Mouse (Mus musculus) heart, adult 2 months (tissue): Measurements from ENCODE around the gene Mrap. TPM values are rescaled to one million over a fixed set of nuclear protein-coding genes. Genes with fewer than 3 reads are reported as not detected.
A peak's percentile ranks its signal among the peaks of the same experiment; 100 is the strongest.

Source experiments
- DNase-seq, 2 experiments: peaks; one replicate each; pipeline ENCODE4 v3.0.0; 2021
- H3K27ac ChIP-seq: fragments of 200-600 bp; 2 replicates; pipeline ENCODE4 v1.8.1; 2022
- H3K27me3 ChIP-seq: fragments of 200-500 bp; 2 replicates; pipeline ENCODE4 v1.6.1; 2012; ENCODE audit warnings: mild to moderate bottlenecking, low read length, inconsistent platforms, mixed read lengths; ENCODE audit not compliant: control insufficient read depth, insufficient read depth
- H3K36me3 ChIP-seq: fragments of 200-500 bp; 2 replicates; pipeline ENCODE4 v1.6.1; 2012; ENCODE audit warnings: low read length, inconsistent platforms; ENCODE audit not compliant: control insufficient read depth, insufficient read depth
- H3K4me1 ChIP-seq: fragments of 200-500 bp; 2 replicates; pipeline ENCODE4 v1.6.1; 2011; ENCODE audit warnings: low read length; ENCODE audit not compliant: control insufficient read depth, insufficient read depth
- H3K4me3 ChIP-seq: fragments of 200-600 bp; 2 replicates; pipeline ENCODE4 v1.8.1; 2022
- H3K79me2 ChIP-seq: fragments of 200-500 bp; replicated peaks from 2 replicates; pipeline ENCODE4 v1.6.1; 2012; ENCODE audit warnings: mild to moderate bottlenecking, inconsistent platforms, low read length, moderate library complexity, mixed read lengths; ENCODE audit not compliant: control insufficient read depth, insufficient read depth
- H3K9ac ChIP-seq: fragments of 200-500 bp; 2 replicates; pipeline ENCODE4 v1.6.1; 2012; ENCODE audit warnings: low read depth, mild to moderate bottlenecking, control low read depth, inconsistent platforms, low read length, mixed read lengths
- CTCF ChIP-seq: fragments of 200-600 bp; IDR thresholded peaks from 2 replicates; pipeline ENCODE4 v1.8.1; 2022; ENCODE audit warnings: antibody characterized with exemption, mild to moderate bottlenecking, moderate library complexity
- EP300 ChIP-seq: fragments of 200-500 bp; IDR thresholded peaks from 2 replicates; pipeline ENCODE4 v1.6.1; 2011; ENCODE audit warnings: low read depth, low read length, control low read depth; ENCODE audit not compliant: insufficient read depth
- POLR2A ChIP-seq: fragments of 200-500 bp; IDR thresholded peaks from 2 replicates; pipeline ENCODE4 v1.6.1; 2011; ENCODE audit warnings: mild to moderate bottlenecking, low read depth, low read length, control low read depth; ENCODE audit not compliant: insufficient read depth
- WGBS: fragments of 180-500 bp; shearing (Covaris S2); methylation state at CpG from one replicate; pipeline ENCODE4 v1.1.7; 2018; 5-methylcytosine and 5-hydroxymethylcytosine counted together
- intact Hi-C: fragments of 180-260 bp; cut with DNase I; formaldehyde crosslinking; loops from one replicate; pipeline ENCODE4 v1.15.1; 2025
- long read RNA-seq: library from polyadenylated mRNA; stranded (forward); transcript quantifications from one replicate; pipeline ENCODE4 v2.0.0, GENCODE M21; 2021
- polyA plus RNA-seq: library from polyadenylated mRNA; depleted of rRNA; stranded (reverse); fragments of >200 nt; gene quantifications from 2 replicates; pipeline ENCODE4 v1.2.3, GENCODE M21; 2012; rRNA removed
- total RNA-seq, 2 experiments: library from RNA; stranded (reverse); gene quantifications; 2 replicates each; pipeline ENCODE4 v1.2.3; 2021

The Mrap gene
- total RNA-seq (10 to 100 TPM; 15.7 to 17.5 TPM), polyA plus RNA-seq (30.5 and 47.6 TPM in 2 replicates)
- long read RNA-seq, transcript Mrap-201 (3 exons, 1,001 nt): major isoform, 11 of 12 reads
- long read RNA-seq, partial matches to known transcripts: 1 of 12 reads
- long read RNA-seq, other reads (novel, unspliced or antisense): 0 of 12 reads

DNA sequence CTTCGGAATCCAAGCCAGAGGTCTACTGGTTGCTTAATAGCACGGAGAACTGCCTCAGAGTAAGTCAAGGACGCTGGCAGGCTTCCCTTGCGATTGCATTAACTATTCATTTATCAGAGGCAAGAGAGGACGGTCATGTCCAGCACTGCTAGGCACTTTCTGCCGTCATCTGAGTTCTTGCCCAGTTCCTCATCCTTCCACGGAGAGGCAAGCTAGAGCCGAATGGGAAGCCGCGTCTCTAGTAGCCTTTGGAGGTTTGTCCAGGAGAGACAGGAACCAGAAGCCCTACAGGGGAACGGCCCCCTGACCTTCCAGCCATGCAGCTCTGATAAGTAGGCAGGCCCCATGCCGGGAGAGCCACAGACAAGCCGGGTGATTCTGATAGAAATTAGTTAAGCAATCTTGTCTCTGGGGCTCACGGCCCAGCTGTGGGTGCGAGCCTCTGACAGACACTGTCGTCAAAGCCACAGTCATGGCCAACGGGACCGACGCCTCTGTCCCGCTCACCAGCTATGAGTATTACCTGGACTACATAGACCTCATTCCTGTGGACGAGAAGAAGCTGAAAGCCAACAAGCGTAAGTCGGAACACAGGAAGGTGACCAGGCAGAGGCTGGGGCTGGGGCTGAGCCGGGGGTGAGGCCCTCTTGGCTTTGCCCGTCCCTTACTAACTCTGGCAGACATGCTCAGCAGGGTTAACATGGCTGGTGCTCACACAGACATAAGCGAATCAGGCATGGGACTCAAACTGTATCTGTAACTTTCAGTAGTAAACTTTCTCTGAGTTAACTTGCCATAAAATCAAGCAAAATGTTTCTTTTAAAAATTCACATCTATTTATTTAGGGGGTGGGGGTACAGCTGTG, at the start of gene Mrap:
Gene Mrap (plus strand): TSS at position 116 of the 865 bp plus-strand sequence.
- Histone ChIP-seq H3K27ac (peak within 1 kb of the TSS; percentile 53), H3K4me3 (peak within 1 kb of the TSS; percentile 49), H3K79me2 (no peaks in the 10 kb centered on the region), H3K27me3 (no peaks in the 10 kb centered on the region), H3K36me3 (no peaks in the 10 kb centered on the region), H3K4me1 (no peaks in the 10 kb centered on the region; the same call in none of the 2 replicates), H3K9ac (peak within 1 kb of the TSS; percentile 78)
- 0 out of 2 replicates have a peak, but pooled peaks have one; percentile 31 for TF ChIP-seq POLR2A
- peak; percentile 75 for TF ChIP-seq CTCF
- TF ChIP-seq EP300: peak; percentile 37; the same call in 1 of the 2 replicates
- 26% methylated on average over 26 of the region's 26 CpGs for WGBS
- intact Hi-C loops: no loop called here
- peak; percentile 71 to 79 for DNase-seq

DNA sequence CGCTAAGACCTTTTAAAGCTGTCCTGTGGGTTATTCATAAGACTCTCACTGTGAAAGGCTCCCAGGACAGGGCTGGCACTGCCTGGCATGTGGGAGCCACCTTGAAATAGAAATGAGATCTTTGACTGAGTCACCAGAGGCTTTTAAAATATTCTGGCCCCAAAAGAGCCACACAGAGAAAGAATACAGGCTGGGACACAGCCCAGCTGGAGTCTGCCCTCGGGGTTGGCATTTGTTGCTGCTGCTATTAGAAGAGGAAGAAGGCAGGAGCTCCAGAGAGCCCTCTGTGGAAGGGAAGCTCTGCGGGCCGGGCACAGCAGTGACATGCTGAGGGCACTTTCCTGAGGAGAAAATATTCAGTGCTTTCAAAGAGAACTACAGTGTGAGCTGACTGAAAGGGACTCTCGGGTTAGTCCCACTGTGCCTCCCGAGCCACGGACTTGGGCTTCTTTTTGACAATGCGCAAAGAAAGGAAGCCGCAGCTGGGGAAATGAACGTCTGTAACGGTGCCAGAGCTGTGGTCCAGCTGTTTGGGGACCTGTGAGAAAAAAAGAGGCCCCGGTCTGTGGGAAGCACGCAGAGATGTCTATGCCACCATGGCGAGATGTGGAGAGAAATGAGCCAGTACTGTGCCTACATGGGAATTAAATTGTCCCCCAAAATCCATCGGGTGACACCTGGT, 45.2 kb upstream of the Mrap start:
- intact Hi-C loops: no loop called here

DNA sequence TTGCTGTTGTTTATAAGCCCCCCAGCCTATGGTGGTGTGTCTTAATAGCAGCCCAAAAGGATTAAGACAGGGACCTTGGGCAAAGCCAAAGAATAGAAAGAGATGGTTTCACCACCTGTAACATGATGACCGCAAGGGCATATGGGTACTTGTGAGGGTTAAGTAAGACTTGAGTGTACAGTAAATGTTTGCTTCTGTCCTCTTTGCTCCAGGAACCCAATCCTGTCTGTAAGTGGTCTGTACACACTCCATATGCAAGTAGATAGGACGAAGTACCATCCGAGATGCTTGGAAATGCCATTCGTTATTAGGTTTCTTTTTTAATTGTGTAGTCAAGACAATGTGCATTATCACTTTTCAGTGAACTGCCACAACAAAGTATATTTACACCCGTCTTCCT, 44.4 kb upstream of the Mrap start:
- H3K79me2 ChIP-seq: no peaks in the 10 kb centered on the region
- TF ChIP-seq CTCF (no peak), EP300 (no peak), POLR2A (no peak)
- H3K9ac ChIP-seq: no peak overlapping the region
- no peak for DNase-seq
- H3K4me3 ChIP-seq: no peak overlapping the region
- H3K36me3 ChIP-seq: no peaks in the 10 kb centered on the region
- no peaks in the 10 kb centered on the region for H3K27me3 ChIP-seq
- no peak overlapping the region for H3K27ac ChIP-seq
- H3K4me1 ChIP-seq: peaks cover 3% of the 10 kb centered on the region; the same call in 1 of the 2 replicates
- WGBS: 96% methylated on average over 5 of the region's 5 CpGs
- intact Hi-C loops: no loop called here

More for the DNA sequence above, 45.2 kb upstream of the Mrap start:
- peak; percentile 38 to 61 for DNase-seq
- Histone ChIP-seq H3K27me3 (no peaks in the 10 kb centered on the region), H3K4me1 (peaks cover 4% of the 10 kb centered on the region), H3K27ac (peak overlapping the region; percentile 46), H3K36me3 (no peaks in the 10 kb centered on the region), H3K4me3 (no peak overlapping the region), H3K9ac (no peak overlapping the region), H3K79me2 (no peaks in the 10 kb centered on the region)
- 68% methylated on average over 15 of the region's 15 CpGs for WGBS
- TF ChIP-seq POLR2A (no peak), CTCF (no peak), EP300 (no peak)

DNA sequence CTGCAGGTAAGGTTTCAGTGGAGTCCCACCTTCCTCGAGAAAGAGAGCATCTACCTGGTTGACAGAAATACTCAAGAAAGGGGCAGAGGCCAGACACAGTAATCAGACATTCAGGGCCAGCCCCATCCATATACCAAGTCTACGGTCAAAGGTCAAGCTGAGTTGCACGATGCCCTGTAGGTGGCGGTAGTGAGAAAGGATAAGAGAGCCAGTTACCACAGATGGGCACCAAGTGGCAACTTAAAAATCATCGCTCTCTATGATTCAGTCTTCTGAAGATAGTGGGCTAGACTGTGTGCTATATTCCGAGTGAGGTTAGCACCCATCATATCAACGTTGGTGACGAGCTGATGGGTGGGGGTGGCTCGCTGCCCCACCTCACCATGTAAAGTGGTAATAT, 43.3 kb upstream of the Mrap start:
- Histone ChIP-seq H3K79me2 (no peaks in the 10 kb centered on the region), H3K36me3 (no peaks in the 10 kb centered on the region), H3K9ac (no peak overlapping the region), H3K27ac (no peak overlapping the region), H3K4me1 (peaks cover 3% of the 10 kb centered on the region; the same call in 1 of the 2 replicates), H3K4me3 (no peak overlapping the region), H3K27me3 (no peaks in the 10 kb centered on the region)
- intact Hi-C loops: no loop called here
- DNase-seq: no peak
- WGBS: 73% methylated on average over 9 of the region's 9 CpGs
- TF ChIP-seq POLR2A (no peak), CTCF (peak; percentile 60)

DNA sequence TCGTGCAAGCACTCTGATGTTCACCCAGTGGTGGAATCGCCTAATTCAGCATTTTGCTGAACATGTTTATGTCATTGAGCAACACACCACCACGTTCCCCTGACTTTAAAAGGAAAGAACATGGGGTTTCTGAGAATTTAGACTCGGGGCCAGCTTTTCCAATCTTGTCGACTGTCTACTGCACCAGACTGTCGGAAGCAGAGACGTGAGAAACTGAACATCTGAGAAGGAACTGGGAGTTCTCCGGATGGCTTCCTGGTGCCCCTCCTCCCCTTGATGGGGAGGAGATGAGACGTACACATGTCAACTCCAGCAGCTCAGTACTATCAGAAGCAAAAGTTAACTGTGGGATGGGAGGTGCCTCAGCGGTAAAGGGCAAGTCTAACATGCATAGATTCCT, 42.9 kb upstream of the Mrap start:
- TF ChIP-seq EP300: no peak
- TF ChIP-seq POLR2A: no peak
- no peak for TF ChIP-seq CTCF
- no peaks in the 10 kb centered on the region for H3K27me3 ChIP-seq
- no peak overlapping the region for H3K27ac ChIP-seq
- H3K4me3 ChIP-seq: no peak overlapping the region
- H3K4me1 ChIP-seq: peaks cover 3% of the 10 kb centered on the region; the same call in 1 of the 2 replicates
- H3K79me2 ChIP-seq: no peaks in the 10 kb centered on the region
- no peak overlapping the region for H3K9ac ChIP-seq
- WGBS: 35% methylated on average over 10 of the region's 10 CpGs
- H3K36me3 ChIP-seq: no peaks in the 10 kb centered on the region
- DNase-seq: no peak
- intact Hi-C loops: no loop called here
